Mouse (Mus musculus) A20 (cell line): ENCODE data around the gene Ick.
A peak's percentile ranks its signal among the peaks of the same experiment; 100 is the strongest.
"Not testable (repeated sequence)": the region's sequence is repeated elsewhere in the genome, so short reads cannot be mapped to it uniquely, and the experiment has no call there.

ENCODE experiments used
- DNase-seq: peaks from one replicate; pipeline ENCODE4 v3.0.0-alpha.2; 2011; ENCODE audit warnings: low read depth, low spot score

The Ick gene

GRCm38 (mm10) chr9:78108796-78109239, at the start of gene Ick, which contains the start of gene Fbxo9:
TSS of gene Ick (plus strand) at chr9:78109192.
TSS of gene Fbxo9 (minus strand) at chr9:78109065.
- DNase-seq = peak; percentile 95

- DNase-seq = no peak
Measured at GRCm38 (mm10) chr9:78059525-78060120, 49.4 kb upstream of the Ick start.

- DNase-seq = no peak
Measured at GRCm38 (mm10) chr9:78062392-78062791, 46.6 kb upstream of the Ick start.

- DNase-seq = no peak
Measured at GRCm38 (mm10) chr9:78064121-78064520, 44.9 kb upstream of the Ick start.

- DNase-seq = no peak
Measured at GRCm38 (mm10) chr9:78070496-78070895, 38.5 kb upstream of the Ick start.

- no peak for DNase-seq
Measured at GRCm38 (mm10) chr9:78071626-78072025, 37.4 kb upstream of the Ick start.

GRCm38 (mm10) chr9:78073291-78073690, 35.7 kb upstream of the Ick start:
- DNase-seq = not testable (repeated sequence)

GRCm38 (mm10) chr9:78073713-78074340, 35.2 kb upstream of the Ick start:
- no peak for DNase-seq

- DNase-seq = no peak
Measured at GRCm38 (mm10) chr9:78075256-78075655, 33.7 kb upstream of the Ick start.

GRCm38 (mm10) chr9:78078240-78078639, 30.8 kb upstream of the Ick start:
- peak; percentile 12 for DNase-seq

- DNase-seq = no peak
Measured at GRCm38 (mm10) chr9:78081835-78082234, 27.2 kb upstream of the Ick start.

GRCm38 (mm10) chr9:78084341-78084740, 24.7 kb upstream of the Ick start:
- DNase-seq = no peak

GRCm38 (mm10) chr9:78085722-78086287, 23.2 kb upstream of the Ick start:
- no peak for DNase-seq

- DNase-seq = no peak
Measured at GRCm38 (mm10) chr9:78087751-78088150, 21.2 kb upstream of the Ick start.

- DNase-seq = no peak
Measured at GRCm38 (mm10) chr9:78088521-78088920, 20.5 kb upstream of the Ick start.

GRCm38 (mm10) chr9:78088971-78089370, 20.0 kb upstream of the Ick start:
- DNase-seq = no peak

- no peak for DNase-seq
Measured at GRCm38 (mm10) chr9:78089906-78090305, 19.1 kb upstream of the Ick start.

- DNase-seq = no peak
Measured at GRCm38 (mm10) chr9:78090596-78090995, 18.4 kb upstream of the Ick start.

GRCm38 (mm10) chr9:78095686-78096085, 13.3 kb upstream of the Ick start:
- DNase-seq = no peak

GRCm38 (mm10) chr9:78096376-78096775, 12.6 kb upstream of the Ick start:
- peak; percentile 41 for DNase-seq

- DNase-seq = no peak
Measured at GRCm38 (mm10) chr9:78100956-78101355, 8.0 kb upstream of the Ick start.

GRCm38 (mm10) chr9:78101431-78101830, 7.6 kb upstream of the Ick start:
- DNase-seq = peak; percentile 85

- peak; percentile 69 for DNase-seq
Measured at GRCm38 (mm10) chr9:78103965-78104560, 4.9 kb upstream of the Ick start.
